Mouse (Mus musculus) ES-E14 (cell line): ENCODE measurements around the gene Tlr9. TPM values are rescaled to one million over a fixed set of nuclear protein-coding genes. Genes with fewer than 3 reads are reported as not detected.

ENCODE experiments used
- DNase-seq: peaks from one replicate; pipeline ENCODE4 v3.0.0-alpha.2; 2013; ENCODE audit warnings: low read depth, low spot score
- H3K27ac ChIP-seq: 2 replicates; pipeline ENCODE4 v1.5.1; 2012; ENCODE audit warnings: low read depth, mild to moderate bottlenecking, low read length, moderate library complexity, mixed read lengths; ENCODE audit not compliant: poor library complexity, insufficient read depth, severe bottlenecking
- H3K36me3 ChIP-seq: 2 replicates; pipeline ENCODE4 v1.6.1; 2012; ENCODE audit warnings: mild to moderate bottlenecking, low read length, moderate library complexity, mixed read lengths; ENCODE audit not compliant: control insufficient read depth, poor library complexity, insufficient read depth, severe bottlenecking
- H3K4me1 ChIP-seq, 2 experiments: fragments of 150-350 bp in 1 of 2; sonication (generic) in 1 of 2; 2 replicates each; pipeline ENCODE4 v1.6.1; 2012; ENCODE audit warnings: low read length in 2 of 2, mild to moderate bottlenecking in 1 of 2, mixed read lengths in 1 of 2; ENCODE audit not compliant: control insufficient read depth in 2 of 2, insufficient read depth in 2 of 2, poor library complexity in 1 of 2
- H3K4me3 ChIP-seq, 2 experiments: fragments of 150-350 bp in 1 of 2; sonication (generic) in 1 of 2; 2 replicates each; pipeline ENCODE4 v1.5.1; 2012; ENCODE audit warnings: low read length in 2 of 2, low read depth in 1 of 2, mild to moderate bottlenecking in 1 of 2, mixed read lengths in 1 of 2; ENCODE audit not compliant: insufficient read depth in 1 of 2, poor library complexity in 1 of 2, severe bottlenecking in 1 of 2
- H3K9ac ChIP-seq: 2 replicates; pipeline ENCODE4 v1.6.1; 2012; ENCODE audit warnings: low read depth, mild to moderate bottlenecking, low read length, mixed read lengths; ENCODE audit not compliant: poor library complexity, insufficient read depth, severe bottlenecking
- H3K9me3 ChIP-seq: fragments of 150-350 bp; sonication (generic); 2 replicates; pipeline ENCODE4 v1.6.1; 2012; ENCODE audit warnings: low read depth, mild to moderate bottlenecking, low read length; ENCODE audit not compliant: control insufficient read depth, insufficient read depth
- CHD2 ChIP-seq: IDR thresholded peaks from 2 replicates; pipeline ENCODE4 v1.6.1; 2014; ENCODE audit warnings: mild to moderate bottlenecking, low read depth, low read length, inconsistent platforms
- HCFC1 ChIP-seq: IDR thresholded peaks from 2 replicates; pipeline ENCODE4 v1.6.1; 2012; ENCODE audit warnings: low read length, inconsistent platforms, borderline replicate concordance; ENCODE audit not compliant: insufficient read depth
- MAFK ChIP-seq: IDR thresholded peaks from 2 replicates; pipeline ENCODE4 v1.6.1; 2014; ENCODE audit warnings: mild to moderate bottlenecking, low read depth, low read length, inconsistent platforms; ENCODE audit not compliant: insufficient read depth
- ZC3H11A ChIP-seq: IDR thresholded peaks from 2 replicates; pipeline ENCODE4 v1.6.1; 2012; ENCODE audit warnings: low read depth, mild to moderate bottlenecking, inconsistent platforms, low read length, borderline replicate concordance
- ZNF384 ChIP-seq: IDR thresholded peaks from 2 replicates; pipeline ENCODE4 v1.6.1; 2012; ENCODE audit warnings: low read depth, low read length, inconsistent platforms
- in situ Hi-C, 2 experiments: fragments of 600-800 bp; cut with MboI; formaldehyde crosslinking; loops; one replicate each; pipeline ENCODE4 v1.15.1; 2025; ENCODE audit warnings: low sequenced_read_pairs in 2 of 2, inconsistent platforms in 1 of 2; ENCODE audit not compliant: unreplicated experiment in 2 of 2
- total RNA-seq: library from RNA; depleted of rRNA; stranded (reverse); fragments of 300-350 nt; gene quantifications from 2 replicates; pipeline ENCODE4 v1.2.3, GENCODE M21; 2012

Gene Tlr9
- total RNA-seq, 1 experiment: 0.09 TPM

DNA sequence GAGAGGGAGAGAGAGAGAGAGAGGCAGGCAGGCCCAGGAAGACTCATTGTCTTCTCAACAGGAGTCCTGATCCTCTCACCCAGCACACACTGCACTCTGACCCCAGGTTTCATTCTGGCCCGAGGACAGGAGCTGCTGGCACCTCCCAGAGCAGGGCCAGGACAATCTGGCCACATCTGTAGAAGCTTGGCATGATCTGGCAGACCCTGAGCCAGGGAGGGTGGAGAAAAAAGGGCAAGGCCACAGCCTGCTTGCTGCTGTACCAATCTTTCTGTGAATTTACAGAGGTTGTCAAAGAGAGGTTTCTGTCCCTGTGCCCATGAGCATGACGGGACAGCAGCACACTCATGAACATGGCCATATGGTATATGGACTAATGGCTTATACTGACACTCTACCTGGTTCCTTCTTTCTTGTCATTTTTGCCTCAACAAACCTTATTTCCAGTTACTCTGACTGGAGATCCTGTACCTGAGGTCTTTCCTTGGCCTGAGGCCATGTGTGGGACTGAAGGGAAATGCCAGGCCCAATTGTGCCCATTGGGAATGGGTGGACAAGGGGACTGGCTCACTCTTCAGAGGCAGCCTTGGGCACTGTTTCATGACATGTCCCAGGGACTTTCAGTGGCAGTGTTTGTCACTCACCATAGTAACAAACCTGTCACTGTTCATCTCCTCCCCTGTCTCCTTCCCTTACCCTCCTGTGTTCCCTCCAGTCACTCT is 44.7 kb downstream of the Tlr9 start:
- no peak for DNase-seq
- no peak overlapping the region for H3K9ac ChIP-seq
- TF ChIP-seq ZNF384 (no peak), HCFC1 (no peak), ZC3H11A (no peak), MAFK (no peak), CHD2 (no peak)
- H3K4me1 ChIP-seq: peaks cover 0 to 8% of the 10 kb centered on the region in 2 experiments; a peak in 3 of 4 replicates
- no peak overlapping the region for H3K4me3 ChIP-seq
- H3K36me3 ChIP-seq: no peaks in the 10 kb centered on the region
- in situ Hi-C loops: no loop called here
- no peak overlapping the region for H3K27ac ChIP-seq
- H3K9me3 ChIP-seq: no peaks in the 10 kb centered on the region

DNA sequence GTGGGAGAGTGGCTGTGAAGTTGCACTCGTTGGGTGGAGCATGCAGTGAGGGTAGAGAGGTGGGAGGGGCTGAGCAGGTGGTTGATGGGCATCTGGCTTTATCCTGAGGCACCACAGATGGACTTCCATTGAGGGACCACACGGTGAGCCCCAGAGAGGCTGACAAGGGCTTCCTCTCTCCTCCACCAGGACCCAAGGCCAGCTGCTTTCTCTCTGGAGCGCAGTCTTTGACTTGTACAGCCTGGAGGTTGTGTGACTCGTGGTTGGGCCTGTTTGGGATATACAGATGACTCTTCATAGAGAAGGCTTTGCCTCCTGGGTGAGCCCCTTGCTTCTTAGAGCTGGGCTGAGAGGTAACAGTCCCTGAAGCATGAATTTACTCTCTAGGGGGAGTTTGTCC is 46.0 kb downstream of the Tlr9 start:
- Histone ChIP-seq H3K27ac (no peak overlapping the region), H3K4me1 (peaks cover 0 to 8% of the 10 kb centered on the region in 2 experiments; a peak in 3 of 4 replicates), H3K9ac (no peak overlapping the region), H3K9me3 (no peaks in the 10 kb centered on the region), H3K4me3 (no peak overlapping the region), H3K36me3 (no peaks in the 10 kb centered on the region)
- in situ Hi-C loops: no loop called here
- no peak for DNase-seq
- TF ChIP-seq ZNF384: no peak
- no peak for TF ChIP-seq HCFC1
- TF ChIP-seq CHD2: no peak
- TF ChIP-seq MAFK: no peak
- no peak for TF ChIP-seq ZC3H11A

DNA sequence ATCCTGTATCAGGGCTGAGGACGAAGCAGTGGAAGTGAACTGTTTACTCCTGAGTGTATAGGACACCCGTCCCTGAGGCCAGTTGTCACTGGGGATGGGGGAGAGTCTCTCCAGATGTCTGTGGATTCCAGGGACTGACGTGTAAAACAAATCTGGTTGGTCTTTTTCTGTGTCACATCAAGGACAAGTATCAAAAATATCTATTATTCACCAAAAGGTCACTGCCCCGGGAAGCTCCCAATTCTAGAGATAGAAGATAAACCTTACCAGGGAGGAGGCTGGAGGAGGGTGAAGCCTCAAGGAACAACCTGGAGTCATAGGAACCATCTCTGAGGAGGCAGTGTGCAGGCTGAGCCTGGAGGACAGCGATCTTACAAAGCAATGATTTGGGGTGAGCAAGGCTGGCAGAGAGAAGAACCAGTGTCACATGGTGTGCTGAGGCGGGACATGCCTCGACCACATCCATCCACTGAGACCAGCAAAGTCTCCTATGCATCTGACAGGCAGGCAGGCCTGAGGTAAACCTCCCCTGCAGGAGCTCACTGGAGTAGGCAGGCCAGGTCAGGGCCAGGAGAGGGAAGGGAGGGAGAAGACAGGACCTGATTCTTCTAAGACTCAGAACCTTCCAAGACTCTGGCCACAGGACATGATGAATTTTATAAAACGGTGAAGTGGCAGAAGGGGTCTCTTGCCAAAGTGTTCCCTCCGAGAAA is 46.8 kb downstream of the Tlr9 start:
- TF ChIP-seq ZC3H11A (no peak), ZNF384 (no peak), CHD2 (no peak), HCFC1 (no peak), MAFK (no peak)
- no peaks in the 10 kb centered on the region for H3K9me3 ChIP-seq
- H3K36me3 ChIP-seq: no peaks in the 10 kb centered on the region
- H3K9ac ChIP-seq: no peak overlapping the region
- no peak for DNase-seq
- in situ Hi-C loops: no loop called here
- no peak overlapping the region for H3K27ac ChIP-seq
- peaks cover 0 to 8% of the 10 kb centered on the region in 2 experiments; a peak in 3 of 4 replicates for H3K4me1 ChIP-seq
- no peak overlapping the region for H3K4me3 ChIP-seq

DNA sequence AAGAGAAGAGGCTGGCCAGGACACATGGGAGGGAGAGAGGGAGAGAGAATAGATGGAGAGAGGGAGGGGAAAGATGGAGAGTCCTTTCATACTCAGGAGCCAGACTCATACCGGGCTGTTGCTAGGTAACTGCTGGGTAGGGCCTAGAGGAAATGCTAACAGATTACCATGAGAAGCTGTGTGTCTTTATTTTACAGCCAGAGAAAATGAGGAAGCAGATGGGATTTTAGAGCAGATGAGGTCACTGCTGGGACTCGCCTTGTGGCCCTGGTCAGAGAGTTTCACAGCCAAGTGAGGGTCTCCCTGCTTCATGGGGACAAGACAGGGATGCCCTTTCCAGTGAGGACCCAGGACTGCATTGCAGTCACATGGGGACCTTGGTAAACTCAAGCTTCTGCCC is 47.5 kb downstream of the Tlr9 start:
- Histone ChIP-seq H3K36me3 (no peaks in the 10 kb centered on the region), H3K9me3 (no peaks in the 10 kb centered on the region), H3K27ac (no peak overlapping the region), H3K9ac (no peak overlapping the region), H3K4me1 (peaks cover 0 to 8% of the 10 kb centered on the region in 2 experiments; a peak in 3 of 4 replicates), H3K4me3 (no peak overlapping the region)
- TF ChIP-seq ZC3H11A: no peak
- TF ChIP-seq ZNF384: no peak
- TF ChIP-seq CHD2: no peak
- no peak for TF ChIP-seq MAFK
- no peak for TF ChIP-seq HCFC1
- in situ Hi-C loops: no loop called here
- DNase-seq: no peak
